Mouse (Mus musculus) heart, embryonic 10.5 days (tissue): ENCODE data around the gene Syap1. TPM values are rescaled to one million over a fixed set of nuclear protein-coding genes. Genes with fewer than 3 reads are reported as not detected.
"Not testable (repeated sequence)": the region's sequence is repeated elsewhere in the genome, so short reads cannot be mapped to it uniquely, and the experiment has no call there.

Experiments
- DNase-seq: peaks from one replicate; pipeline ENCODE4 v3.0.0-alpha.2; 2017; ENCODE audit warnings: low spot score
- H3K27ac ChIP-seq: fragments of 300-500 bp; sonication (generic); 2 replicates; pipeline ENCODE4 v1.5.1; 2016; ENCODE audit warnings: mild to moderate bottlenecking
- H3K27me3 ChIP-seq: fragments of 300-500 bp; sonication (generic); 2 replicates; pipeline ENCODE4 v1.6.1; 2016; ENCODE audit warnings: mild to moderate bottlenecking; ENCODE audit not compliant: poor library complexity, insufficient read depth, severe bottlenecking
- H3K36me3 ChIP-seq: fragments of 300-500 bp; sonication (generic); 2 replicates; pipeline ENCODE4 v1.6.1; 2016; ENCODE audit warnings: mild to moderate bottlenecking, moderate library complexity
- H3K4me1 ChIP-seq: fragments of 300-500 bp; sonication (generic); 2 replicates; pipeline ENCODE4 v1.6.1; 2016; ENCODE audit warnings: mild to moderate bottlenecking
- H3K4me3 ChIP-seq: fragments of 300-500 bp; sonication (generic); 2 replicates; pipeline ENCODE4 v1.5.1; 2016; ENCODE audit warnings: mild to moderate bottlenecking, moderate library complexity
- H3K9me3 ChIP-seq: fragments of 300-500 bp; sonication (generic); 2 replicates; pipeline ENCODE4 v1.6.1; 2016; ENCODE audit warnings: mild to moderate bottlenecking, moderate library complexity
- WGBS: fragments of 180-500 bp; shearing (Covaris S2); methylation state at CpG from one replicate; pipeline ENCODE4 v1.1.7; 2016; 5-methylcytosine and 5-hydroxymethylcytosine counted together
- polyA plus RNA-seq: library from polyadenylated mRNA; unstranded; fragments of >200 nt; fragmentation: Nextera tagmentation; extraction: Ambion mirVana; gene quantifications from 2 replicates; pipeline ENCODE4 v1.2.1, GENCODE M21; 2016

Gene Syap1
- polyA plus RNA-seq, 1 experiment from 2014 or later, result 28.0 TPM

DNA sequence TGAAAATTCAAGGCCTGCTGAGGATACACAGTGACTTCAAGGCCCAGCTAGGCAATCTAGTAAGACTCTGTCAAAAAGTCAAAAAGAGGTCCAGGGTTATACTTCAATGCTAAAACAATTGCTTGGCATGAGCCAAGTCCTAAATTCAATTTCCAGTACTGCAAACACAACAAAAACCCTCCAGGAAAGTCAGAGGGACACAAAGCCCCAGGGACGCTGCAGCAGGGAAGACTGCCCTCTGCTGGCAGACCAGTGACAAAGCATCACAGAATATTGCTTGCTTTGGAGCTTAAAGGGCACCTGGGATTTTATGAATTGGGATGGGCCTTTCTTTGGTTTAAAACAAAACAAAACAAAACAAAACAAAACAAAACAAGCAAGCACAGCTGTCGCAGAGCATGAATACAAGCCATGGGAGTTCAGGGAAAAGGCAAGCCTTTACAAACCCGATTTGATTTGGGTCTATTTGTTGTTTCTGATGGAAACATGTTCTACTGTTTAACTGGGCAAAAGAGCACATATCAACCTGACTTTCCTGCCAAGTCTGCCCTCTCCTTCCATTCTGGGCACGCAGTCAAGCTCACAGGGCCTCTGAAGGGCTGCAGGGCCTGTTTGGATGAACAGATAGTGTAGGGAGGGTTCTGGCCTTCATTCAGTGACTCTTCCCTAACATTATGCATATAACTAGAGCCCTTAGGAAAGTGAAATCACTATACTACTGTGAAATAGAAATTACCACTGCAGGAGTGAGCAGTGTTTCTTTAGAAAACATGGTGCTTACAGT is 16.3 kb downstream of the Syap1 start:
- Histone ChIP-seq H3K27ac (no peak overlapping the region), H3K4me3 (no peak overlapping the region), H3K36me3 (peaks cover 23% of the 10 kb centered on the region), H3K27me3 (no peaks in the 10 kb centered on the region), H3K9me3 (no peaks in the 10 kb centered on the region), H3K4me1 (no peaks in the 10 kb centered on the region)
- DNase-seq, result no peak
- whole genome bisulfite sequencing, result 41% methylated on average over 4 of the region's 4 CpGs

DNA sequence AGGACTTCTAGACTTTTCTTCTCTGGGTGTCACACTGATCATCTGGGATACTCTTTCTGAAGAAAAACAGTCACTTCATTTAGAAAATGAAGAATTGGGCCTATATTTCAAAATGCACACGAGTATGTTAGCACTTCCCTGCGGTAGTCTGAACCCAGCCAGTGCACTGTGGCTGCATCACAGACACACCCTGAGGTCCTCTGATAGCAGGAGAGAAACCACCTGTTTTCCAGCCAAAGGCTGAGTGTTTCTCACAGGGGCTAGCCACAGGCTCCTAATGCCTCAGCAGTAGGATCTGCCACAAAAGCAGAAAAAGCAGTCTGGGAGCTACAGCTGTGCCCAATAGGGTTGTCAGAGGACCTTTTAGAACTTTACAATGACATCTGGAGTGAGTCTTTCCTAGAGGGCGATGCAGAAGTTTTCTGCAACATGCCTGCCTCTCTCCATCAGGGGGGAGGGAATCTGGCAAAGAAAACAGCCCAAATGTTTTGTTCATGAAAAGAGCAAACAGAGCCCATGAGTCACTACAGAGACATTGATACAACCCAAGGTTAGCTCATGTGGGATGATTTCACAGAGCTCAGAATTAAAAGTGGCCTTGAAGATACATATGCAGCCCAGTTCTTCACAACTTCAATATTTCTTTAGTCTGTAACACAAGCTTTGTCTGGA is 19.8 kb downstream of the Syap1 start:
- 76% methylated on average over 3 of the region's 3 CpGs for WGBS
- H3K4me1 ChIP-seq, result no peaks in the 10 kb centered on the region
- H3K4me3 ChIP-seq, result no peak overlapping the region
- H3K36me3 ChIP-seq, result peaks cover 22% of the 10 kb centered on the region
- H3K27ac ChIP-seq, result no peak overlapping the region
- DNase-seq, result no peak
- no peaks in the 10 kb centered on the region for H3K27me3 ChIP-seq
- H3K9me3 ChIP-seq, result no peaks in the 10 kb centered on the region

DNA sequence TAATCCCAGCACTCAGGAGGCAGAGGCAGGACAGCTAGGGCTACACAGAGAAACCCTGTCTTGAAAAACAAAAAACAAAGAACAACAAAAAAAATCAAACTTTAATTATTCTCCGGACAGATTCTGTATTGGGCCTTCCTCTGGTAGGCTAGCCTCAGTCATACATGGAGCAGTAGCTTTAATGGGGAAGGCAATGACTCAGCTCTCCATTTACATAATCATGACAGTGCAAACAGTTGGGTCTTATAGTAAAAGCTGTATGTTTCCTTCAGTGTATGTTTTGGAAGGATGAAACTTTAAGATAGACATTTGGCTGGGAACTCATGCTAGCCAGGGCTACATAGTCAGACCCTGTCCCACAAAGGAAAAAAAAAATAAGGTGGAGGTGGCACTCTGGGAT is 39.6 kb downstream of the Syap1 start:
- Histone ChIP-seq H3K4me1 (no peaks in the 10 kb centered on the region), H3K27me3 (no peaks in the 10 kb centered on the region), H3K36me3 (no peaks in the 10 kb centered on the region), H3K4me3 (no peak overlapping the region), H3K9me3 (no peaks in the 10 kb centered on the region), H3K27ac (no peak overlapping the region)
- 94% methylated on average over 1 of the region's 1 CpGs for WGBS
- DNase-seq, result no peak

DNA sequence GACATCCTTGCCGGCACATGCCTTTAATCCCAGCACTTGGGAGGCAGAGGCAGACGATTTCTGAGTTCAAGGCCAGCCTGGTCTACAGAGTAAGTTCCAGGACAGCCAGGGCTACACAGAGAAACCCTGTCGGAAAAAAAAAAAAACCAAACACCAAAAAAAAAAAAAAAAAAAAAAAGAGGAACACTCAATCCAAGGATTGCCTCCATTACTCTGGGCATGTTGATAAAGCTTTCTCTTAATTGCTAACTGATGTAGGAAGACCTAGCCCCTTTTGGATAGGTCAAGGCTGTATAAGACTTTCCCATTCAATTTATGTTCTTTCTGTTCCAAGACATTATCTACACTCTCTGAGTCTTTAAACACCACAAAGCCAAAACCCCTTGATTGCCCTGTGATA is 42.7 kb downstream of the Syap1 start:
- DNase-seq, result no peak
- WGBS, result 82% methylated on average over 3 of the region's 3 CpGs
- Histone ChIP-seq H3K27ac (no peak overlapping the region), H3K36me3 (no peaks in the 10 kb centered on the region), H3K4me1 (no peaks in the 10 kb centered on the region), H3K9me3 (no peaks in the 10 kb centered on the region), H3K4me3 (no peak overlapping the region), H3K27me3 (no peaks in the 10 kb centered on the region)

DNA sequence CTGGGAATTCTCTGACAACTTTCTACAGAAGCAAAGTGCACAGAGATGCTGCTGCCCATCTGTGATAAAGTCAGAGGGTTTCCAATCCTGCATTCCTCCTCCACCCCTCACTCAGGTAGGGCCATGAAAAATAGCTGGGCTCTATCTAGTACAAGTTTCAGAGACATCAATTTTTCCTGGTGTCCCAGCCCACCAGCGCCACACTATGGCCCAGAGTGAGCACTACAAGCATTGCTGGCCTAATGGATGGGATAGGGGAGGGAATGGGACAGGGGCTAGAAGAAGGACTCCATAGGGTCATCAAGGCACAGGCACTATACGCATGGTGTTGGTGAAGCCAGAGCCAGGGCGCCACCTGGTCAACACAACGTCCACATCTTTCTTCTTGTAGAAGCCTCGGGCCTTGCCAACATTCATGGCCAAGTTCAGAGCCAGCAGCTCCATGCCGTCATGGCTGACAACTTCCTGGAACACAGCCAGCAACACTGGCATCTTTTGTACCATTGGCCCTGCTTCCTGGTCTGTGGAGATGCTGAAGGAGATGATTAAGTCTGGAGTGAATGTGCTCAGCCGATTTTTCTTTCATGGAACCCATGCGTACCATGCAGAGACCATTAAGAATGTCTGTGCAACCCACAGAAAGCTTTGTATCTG is 43.7 kb downstream of the Syap1 start:
- Histone ChIP-seq H3K27ac (no peak overlapping the region), H3K9me3 (no peaks in the 10 kb centered on the region), H3K27me3 (no peaks in the 10 kb centered on the region), H3K4me3 (no peak overlapping the region), H3K4me1 (no peaks in the 10 kb centered on the region), H3K36me3 (no peaks in the 10 kb centered on the region)
- 70% methylated on average over 8 of the region's 8 CpGs for WGBS
- no peak for DNase-seq

DNA sequence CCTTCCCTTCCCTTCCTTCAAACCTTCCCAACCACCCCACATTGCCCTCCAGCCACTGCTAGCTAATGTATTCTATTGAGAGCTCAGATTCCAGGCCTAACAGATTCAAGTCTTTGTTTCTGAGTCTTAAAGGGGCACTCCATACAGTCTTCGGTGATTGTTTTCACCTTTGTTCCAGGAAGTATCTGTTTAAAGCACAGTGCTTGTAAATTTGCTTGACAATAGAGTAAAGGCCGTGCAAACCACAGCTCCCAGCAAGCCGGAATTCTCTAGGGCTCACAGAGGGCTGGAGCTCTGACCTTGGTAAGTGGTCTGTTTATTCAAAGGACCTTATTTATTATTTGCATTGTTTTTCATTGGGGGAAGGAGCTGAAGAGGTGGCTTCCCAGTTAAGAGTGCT is 56.1 kb downstream of the Syap1 start:
- no peak for DNase-seq

DNA sequence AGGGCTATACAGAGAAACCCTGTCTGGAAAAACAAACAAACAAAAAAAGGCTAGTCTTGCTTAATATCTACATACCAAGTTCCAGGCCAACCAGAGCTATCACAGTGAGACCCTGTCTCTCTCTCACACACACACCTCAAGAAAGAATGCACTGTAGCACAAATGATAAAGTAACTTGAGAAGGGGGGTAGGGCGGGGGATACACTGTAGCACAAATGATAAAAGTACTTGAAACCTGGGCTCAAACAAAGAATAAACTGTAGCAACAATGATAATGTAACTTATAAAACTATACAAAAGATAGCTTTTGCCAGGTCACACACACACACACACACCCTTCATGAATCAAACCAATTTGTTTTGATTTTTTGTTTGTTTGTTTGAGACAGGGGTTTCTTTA is 56.7 kb downstream of the Syap1 start:
- Histone ChIP-seq H3K4me3 (no peak overlapping the region), H3K4me1 (no peaks in the 10 kb centered on the region), H3K27me3 (peaks cover 11% of the 10 kb centered on the region; the same call in 1 of the 2 replicates), H3K27ac (no peak overlapping the region), H3K36me3 (no peaks in the 10 kb centered on the region), H3K9me3 (no peaks in the 10 kb centered on the region)
- WGBS, result 48% methylated on average over 1 of the region's 1 CpGs
- DNase-seq, result no peak

More for the DNA sequence above, 56.1 kb downstream of the Syap1 start:
- 62% methylated on average over 3 of the region's 3 CpGs for WGBS
- Histone ChIP-seq H3K4me1 (no peaks in the 10 kb centered on the region), H3K9me3 (no peaks in the 10 kb centered on the region), H3K27me3 (peaks cover 11% of the 10 kb centered on the region; the same call in 1 of the 2 replicates), H3K27ac (no peak overlapping the region), H3K36me3 (no peaks in the 10 kb centered on the region), H3K4me3 (no peak overlapping the region)

DNA sequence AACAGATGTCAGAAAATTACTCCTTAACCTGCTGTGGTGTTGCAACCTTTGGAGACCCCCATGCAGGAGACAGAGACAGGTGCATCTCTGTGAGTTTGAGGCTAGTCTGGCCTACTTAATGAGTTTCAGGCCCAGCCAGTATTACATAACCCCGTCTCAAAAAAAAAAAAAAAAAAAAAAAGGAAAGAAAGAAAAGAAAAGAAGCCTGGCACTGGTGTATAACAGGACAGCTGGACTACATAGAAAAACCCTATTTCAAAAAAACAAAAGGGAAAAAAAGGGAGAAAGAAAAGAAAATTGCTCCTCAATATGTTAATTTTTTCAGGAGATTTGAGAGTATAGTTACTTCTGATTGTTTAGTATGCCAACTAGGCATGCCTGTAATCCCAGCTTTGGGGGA is 57.2 kb downstream of the Syap1 start:
- Histone ChIP-seq H3K27ac (no peak overlapping the region), H3K4me1 (no peaks in the 10 kb centered on the region), H3K36me3 (no peaks in the 10 kb centered on the region), H3K4me3 (no peak overlapping the region), H3K9me3 (no peaks in the 10 kb centered on the region), H3K27me3 (peaks cover 11% of the 10 kb centered on the region; the same call in 1 of the 2 replicates)
- WGBS, result 35% methylated on average over 1 of the region's 1 CpGs
- no peak for DNase-seq

DNA sequence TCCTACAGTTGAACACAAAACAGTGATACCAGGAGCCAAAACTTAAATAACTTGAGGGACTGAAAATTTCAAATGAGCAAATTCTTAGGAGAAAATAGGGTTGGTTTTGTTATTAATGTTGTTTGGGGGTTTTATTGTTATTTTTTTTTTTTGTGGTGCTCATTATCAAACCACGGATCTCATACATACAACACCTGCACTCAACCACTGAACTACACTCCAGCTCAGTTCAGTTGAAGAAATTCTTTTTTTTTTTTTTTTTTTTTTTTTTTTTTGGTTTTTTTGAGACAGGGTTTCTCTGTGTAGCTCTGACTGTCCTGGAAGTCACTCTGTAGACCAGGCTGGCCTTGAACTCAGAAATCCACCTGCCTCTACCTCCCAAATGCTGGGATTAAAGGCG is 57.9 kb downstream of the Syap1 start:
- DNase-seq, H3K4me1 ChIP-seq, H3K36me3 ChIP-seq, H3K9me3 ChIP-seq, H3K27ac ChIP-seq, H3K4me3 ChIP-seq: not testable (repeated sequence)
- peaks cover 11% of the 10 kb centered on the region; the same call in 1 of the 2 replicates for H3K27me3 ChIP-seq
- WGBS, result 53% methylated on average over 2 of the region's 2 CpGs

DNA sequence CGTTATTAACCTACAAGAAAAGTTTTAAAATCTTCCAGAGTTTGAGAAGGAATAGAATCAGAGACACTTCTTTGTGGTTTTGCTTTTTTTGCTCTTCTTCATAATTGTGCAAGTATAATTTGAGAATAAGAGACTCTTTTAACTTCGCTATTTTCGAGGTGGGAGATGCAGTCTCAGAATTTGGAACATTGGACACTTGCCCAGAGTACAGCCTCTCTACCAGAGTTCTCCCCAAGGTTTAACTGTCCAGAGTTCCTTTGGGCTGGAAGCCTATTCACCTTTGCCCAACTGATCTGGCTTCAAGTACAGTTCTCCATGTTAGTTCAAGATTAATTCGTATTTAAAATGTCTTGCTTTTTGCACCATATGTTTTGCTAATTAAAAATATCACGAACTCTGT is 58.5 kb downstream of the Syap1 start:
- Histone ChIP-seq H3K9me3 (no peaks in the 10 kb centered on the region), H3K27ac (0 out of 2 replicates have a peak overlapping the region, but pooled peaks have one; percentile 72), H3K27me3 (peaks cover 11% of the 10 kb centered on the region; the same call in 1 of the 2 replicates), H3K36me3 (no peaks in the 10 kb centered on the region), H3K4me1 (no peaks in the 10 kb centered on the region), H3K4me3 (peak overlapping the region; percentile 69)
- 35% methylated on average over 5 of the region's 5 CpGs for WGBS
- DNase-seq, result no peak

DNA sequence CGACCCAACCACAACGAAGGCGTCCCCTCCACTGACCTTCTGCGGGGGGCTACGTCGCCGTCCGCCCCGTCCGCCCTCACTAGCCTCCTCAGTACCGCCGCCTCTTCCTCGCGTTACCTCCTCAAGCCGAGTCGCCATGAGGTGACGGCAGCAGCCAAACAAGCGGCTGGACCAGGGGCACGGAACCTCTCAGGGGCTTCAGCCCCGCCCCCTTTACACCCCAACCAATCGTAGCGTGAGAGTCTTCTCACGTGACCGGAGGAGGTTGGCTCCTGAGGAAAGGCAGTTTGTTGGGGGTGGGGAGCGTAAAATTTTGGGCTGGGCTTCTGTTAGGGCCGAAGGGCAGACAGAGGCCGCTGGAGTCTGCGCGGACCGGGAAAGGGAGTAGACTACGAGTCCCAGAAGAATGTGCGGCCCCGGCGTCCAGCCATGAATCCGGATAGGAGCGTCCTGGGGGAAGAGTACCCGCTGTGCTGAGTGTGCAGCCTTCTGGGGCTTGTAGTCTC is 59.0 kb downstream of the Syap1 start, which contains the start of gene Txlng:
Gene Txlng (minus strand): TSS at position 252 of the 506 bp plus-strand sequence.
- H3K27ac ChIP-seq, result peak within 1 kb of the TSS; percentile 79
- H3K4me3 ChIP-seq, result peak within 1 kb of the TSS; percentile 69
- 18% methylated on average over 37 of the region's 37 CpGs for WGBS
- H3K9me3 ChIP-seq, result no peaks in the 10 kb centered on the region
- no peaks in the 10 kb centered on the region for H3K4me1 ChIP-seq
- peak; percentile 98 for DNase-seq
- no peaks in the 10 kb centered on the region for H3K36me3 ChIP-seq
- H3K27me3 ChIP-seq, result peaks cover 11% of the 10 kb centered on the region; the same call in 1 of the 2 replicates

DNA sequence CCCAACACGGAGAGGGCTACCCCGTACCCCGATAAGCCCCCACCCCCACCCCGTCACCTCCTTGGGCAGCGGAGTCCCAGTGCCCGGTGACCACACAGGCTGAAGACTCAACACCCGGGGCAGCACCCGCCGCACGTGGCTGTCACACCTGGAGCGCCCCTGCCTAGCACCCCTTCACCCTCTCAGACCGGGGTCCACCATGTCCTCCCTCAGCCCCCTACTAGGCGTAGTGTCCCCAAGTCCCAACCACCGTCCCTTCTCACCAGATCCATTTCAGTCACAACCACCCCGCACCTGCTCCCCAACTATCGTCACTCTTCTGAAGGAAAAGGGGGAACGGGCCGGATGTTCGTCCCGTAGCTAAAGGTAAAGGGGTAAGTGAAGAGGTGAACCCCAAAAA is 59.5 kb downstream of the Syap1 start:
- H3K27me3 ChIP-seq, result peaks cover 11% of the 10 kb centered on the region; the same call in 1 of the 2 replicates
- peak overlapping the region; percentile 69 for H3K4me3 ChIP-seq
- no peak for DNase-seq
- H3K36me3 ChIP-seq, result no peaks in the 10 kb centered on the region
- no peaks in the 10 kb centered on the region for H3K9me3 ChIP-seq
- peak overlapping the region; percentile 79 for H3K27ac ChIP-seq
- H3K4me1 ChIP-seq, result no peaks in the 10 kb centered on the region
- WGBS, result 21% methylated on average over 20 of the region's 20 CpGs

DNA sequence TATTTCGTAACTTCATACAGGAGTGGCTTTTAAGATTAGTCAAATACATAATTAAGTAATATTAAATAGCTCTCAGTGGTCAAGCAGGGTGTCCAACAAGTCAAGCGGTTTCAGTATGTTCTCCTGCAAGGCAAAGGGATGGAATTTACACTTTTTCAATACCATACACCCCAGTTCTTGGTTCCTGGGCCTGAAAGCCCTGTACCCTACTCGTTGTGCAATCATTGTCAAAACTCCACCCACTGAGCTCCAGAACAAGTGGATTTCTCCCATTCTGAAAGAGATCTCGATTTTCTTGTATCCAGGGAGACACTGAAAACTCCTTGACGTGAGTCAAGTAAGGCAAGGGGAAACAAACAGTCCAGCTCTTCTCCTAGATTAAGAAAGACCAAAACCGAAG is 60.2 kb downstream of the Syap1 start:
- DNase-seq, result no peak
- no peaks in the 10 kb centered on the region for H3K36me3 ChIP-seq
- WGBS, result 42% methylated on average over 6 of the region's 6 CpGs
- no peaks in the 10 kb centered on the region for H3K4me1 ChIP-seq
- peaks cover 11% of the 10 kb centered on the region; the same call in 1 of the 2 replicates for H3K27me3 ChIP-seq
- peak overlapping the region; percentile 79; the same call in 1 of the 2 replicates for H3K27ac ChIP-seq
- peak overlapping the region; percentile 69 for H3K4me3 ChIP-seq
- H3K9me3 ChIP-seq, result no peaks in the 10 kb centered on the region
